ENCODE assay signal across 8 mouse cellular contexts in genomic region chr12:116077855-116078366, GRCm38 (mm10). TPM values are rescaled to one million over a fixed set of nuclear protein-coding genes. Genes with fewer than 3 reads are reported as not detected.
A peak's percentile ranks its signal among the peaks of the same experiment; 100 is the strongest.
DNase-seq lines count a peak whose midpoint lies in the region; ATAC-seq and TF ChIP-seq lines count a peak whose summit lies in the region.

No protein-coding gene starts in this region.

- H3K9me3 ChIP-seq in heart, postnatal 0 days (replicated peaks; ENCODE audit: control insufficient read depth, low read length), result no peaks in the 10 kb centered on the region
- no peaks in the 10 kb centered on the region for H3K9me3 ChIP-seq in hindbrain, embryonic 15.5 days
- H3K9me3 ChIP-seq in midbrain, embryonic 14.5 days (ENCODE audit: control insufficient read depth, low read length), result no peaks in the 10 kb centered on the region

- H3K9ac ChIP-seq in heart, postnatal 0 days (replicated peaks; ENCODE audit: low read depth, low read length), result no peak overlapping the region
- peak overlapping the region; percentile 61 for H3K9ac ChIP-seq in hindbrain, embryonic 15.5 days
- peak overlapping the region; percentile 70 for H3K9ac ChIP-seq in midbrain, embryonic 14.5 days (replicated peaks; ENCODE audit: low read length)

- H3K4me1 ChIP-seq in heart, postnatal 0 days (ENCODE audit: control insufficient read depth, insufficient read depth), result 0 out of 2 replicates have a peak, but pooled peaks cover 8% of the 10 kb centered on the region
- H3K4me1 ChIP-seq in brown adipose tissue, adult 24 weeks (ENCODE audit: control insufficient read depth, insufficient read depth, insufficient read length, low read length), result 0 out of 2 replicates have a peak, but pooled peaks cover 2% of the 10 kb centered on the region
- peaks cover 9% of the 10 kb centered on the region for H3K4me1 ChIP-seq in hindbrain, embryonic 15.5 days (replicated peaks)
- H3K4me1 ChIP-seq in midbrain, embryonic 14.5 days (ENCODE audit: control insufficient read depth, insufficient read depth, low read length), result 0 out of 2 replicates have a peak, but pooled peaks cover 2% of the 10 kb centered on the region

- intact Hi-C loops in heart, postnatal 14 days (cut with DNase I), result no loop called here

- DNase-seq in heart, postnatal 0 days (ENCODE audit: low spot score), result no peak
- DNase-seq in heart, postnatal 14 days, result no peak
- no peak for DNase-seq in midbrain, embryonic 14.5 days
- DNase-seq in MN1 (ENCODE audit: low spot score), result no peak
- DNase-seq in cerebellum, adult 8-10 months, result no peak
- no peak for DNase-seq in right cerebral cortex, postnatal 36 days (ENCODE audit: low spot score in 2 of 2)

- WGBS in heart, postnatal 0 days, result under 1% methylated on average over 21 of the region's 24 CpGs
- 1% methylated on average over 24 of the region's 24 CpGs for WGBS in hindbrain, embryonic 15.5 days
- under 1% methylated on average over 24 of the region's 24 CpGs for WGBS in midbrain, embryonic 14.5 days

- H3K27ac ChIP-seq in heart, postnatal 0 days (ENCODE audit: low read depth), result no peak overlapping the region
- H3K27ac ChIP-seq in brown adipose tissue, adult 24 weeks (replicated peaks; ENCODE audit: low read depth, low read length), result no peak overlapping the region
- H3K27ac ChIP-seq in hindbrain, embryonic 15.5 days (replicated peaks), result no peak overlapping the region
- H3K27ac ChIP-seq in midbrain, embryonic 14.5 days (replicated peaks; ENCODE audit: low read depth, low read length), result no peak overlapping the region

- H3K4me3 ChIP-seq in heart, postnatal 0 days (ENCODE audit: low read depth, low read length), result peak overlapping the region; percentile 47
- H3K4me3 ChIP-seq in brown adipose tissue, adult 24 weeks (ENCODE audit: insufficient read depth, low read depth, low read length), result peak overlapping the region; percentile 53
- peak overlapping the region; percentile 61 for H3K4me3 ChIP-seq in hindbrain, embryonic 15.5 days
- peak overlapping the region; percentile 58 for H3K4me3 ChIP-seq in midbrain, embryonic 14.5 days (replicated peaks; ENCODE audit: low read depth, low read length)

- no peak for TF ChIP-seq EP300 in heart, postnatal 0 days (IDR thresholded peaks at IDR 0.05; ENCODE audit: low read depth)

- ATAC-seq in heart, postnatal 0 days (ENCODE audit: insufficient read depth, low read depth), result 0 out of 2 replicates have a peak, but pooled peaks have one; percentile 14
- ATAC-seq in hindbrain, embryonic 15.5 days (ENCODE audit: low FRiP score, low read depth), result no peak
- no peak; the same call in 1 of the 2 replicates for ATAC-seq in midbrain, embryonic 14.5 days (ENCODE audit: low FRiP score, low TSS enrichment)

- H3K4me2 ChIP-seq in heart, postnatal 0 days (ENCODE audit: low read depth, low read length), result peak overlapping the region; percentile 79
- peak overlapping the region; percentile 95 for H3K4me2 ChIP-seq in hindbrain, embryonic 15.5 days
- H3K4me2 ChIP-seq in midbrain, embryonic 14.5 days (ENCODE audit: low read length), result peak overlapping the region; percentile 97

- H3K27me3 ChIP-seq in heart, postnatal 0 days (ENCODE audit: control insufficient read depth, insufficient read depth, low read length), result peaks cover 29% of the 10 kb centered on the region
- peaks cover 19% of the 10 kb centered on the region; the same call in 1 of the 2 replicates for H3K27me3 ChIP-seq in hindbrain, embryonic 15.5 days
- H3K27me3 ChIP-seq in midbrain, embryonic 14.5 days (ENCODE audit: control insufficient read depth, insufficient read depth, low read length), result peaks cover 7% of the 10 kb centered on the region; the same call in 1 of the 2 replicates

- TF ChIP-seq CTCF in heart, postnatal 0 days (IDR thresholded peaks at IDR 0.05; ENCODE audit: low read depth), result no peak

- no peaks in the 10 kb centered on the region for H3K36me3 ChIP-seq in heart, postnatal 0 days (replicated peaks; ENCODE audit: control insufficient read depth, insufficient read depth, low read length)
- H3K36me3 ChIP-seq in hindbrain, embryonic 15.5 days, result no peaks in the 10 kb centered on the region
- no peaks in the 10 kb centered on the region for H3K36me3 ChIP-seq in midbrain, embryonic 14.5 days (ENCODE audit: control insufficient read depth, insufficient read depth, low read length)

RNA-seq across cellular contexts. Expression of gene Vipr2, which starts 0.4 kb away (rescaled TPM):
- total RNA-seq in heart, postnatal 0 days (2014; rRNA removed; ENCODE audit: low replicate concordance), result 0.85 and 1.3 TPM in 2 replicates
- polyA plus RNA-seq in heart, postnatal 0 days (2015; fragmentation: Nextera tagmentation; extraction: Ambion mirVana), result 0.30 TPM in 2 replicates
- 1 to 10 TPM; 2.2 to 2.3 TPM for total RNA-seq in heart, postnatal 14 days (2021)
- polyA plus RNA-seq in brown adipose tissue, adult 24 weeks (2012; ENCODE audit: insufficient read depth, insufficient read length, missing spikeins), result 0.54 and 1.8 TPM in 2 replicates
- polyA plus RNA-seq in hindbrain, embryonic 15.5 days (2015; fragmentation: Nextera tagmentation; extraction: Ambion mirVana), result 0.41 and 0.91 TPM in 2 replicates
- 0.55 and 0.97 TPM in 2 replicates for polyA plus RNA-seq in midbrain, embryonic 14.5 days (2014; fragmentation: Nextera tagmentation; extraction: Ambion mirVana)

RNA-seq across cellular contexts. Expression of gene Zfp386, which starts 30.4 kb away (rescaled TPM):
- total RNA-seq in heart, postnatal 0 days (2014; rRNA removed; ENCODE audit: low replicate concordance), result 13.5 and 25.2 TPM in 2 replicates
- 31.7 and 32.1 TPM in 2 replicates for polyA plus RNA-seq in heart, postnatal 0 days (2015; fragmentation: Nextera tagmentation; extraction: Ambion mirVana)
- total RNA-seq in heart, postnatal 14 days (2021), result 10 to 100 TPM; 27.9 to 30.4 TPM
- polyA plus RNA-seq in brown adipose tissue, adult 24 weeks (2012; ENCODE audit: insufficient read depth, insufficient read length, missing spikeins), result 27.1 and 31.0 TPM in 2 replicates
- polyA plus RNA-seq in hindbrain, embryonic 15.5 days (2015; fragmentation: Nextera tagmentation; extraction: Ambion mirVana), result 48.1 and 49.3 TPM in 2 replicates
- 63.3 and 65.3 TPM in 2 replicates for polyA plus RNA-seq in midbrain, embryonic 14.5 days (2014; fragmentation: Nextera tagmentation; extraction: Ambion mirVana)
